Mouse (Mus musculus): ENCODE measurements around the gene Wee2.

GRCm38 (mm10) chr6:40465710-40466109 is 26.8 kb downstream of the Wee2 start:
- TF ChIP-seq CTCF (IDR thresholded peaks at IDR 0.05; ENCODE audit: low read depth, low read length), result peak; percentile 35; the same call in 1 of the 2 replicates
- no peak for TF ChIP-seq POLR2A (IDR thresholded peaks at IDR 0.05; ENCODE audit: extremely low read depth, insufficient read depth, low read length)
